Mouse (Mus musculus) adipocyte (in vitro differentiated cells): ENCODE results near the gene Tinf2.
A peak's percentile ranks its signal among the peaks of the same experiment; 100 is the strongest.

Experiments used
- DNase-seq: peaks from one replicate; pipeline ENCODE4 v3.0.0-alpha.2; 2016; ENCODE audit warnings: low spot score

Gene Tinf2

DNA sequence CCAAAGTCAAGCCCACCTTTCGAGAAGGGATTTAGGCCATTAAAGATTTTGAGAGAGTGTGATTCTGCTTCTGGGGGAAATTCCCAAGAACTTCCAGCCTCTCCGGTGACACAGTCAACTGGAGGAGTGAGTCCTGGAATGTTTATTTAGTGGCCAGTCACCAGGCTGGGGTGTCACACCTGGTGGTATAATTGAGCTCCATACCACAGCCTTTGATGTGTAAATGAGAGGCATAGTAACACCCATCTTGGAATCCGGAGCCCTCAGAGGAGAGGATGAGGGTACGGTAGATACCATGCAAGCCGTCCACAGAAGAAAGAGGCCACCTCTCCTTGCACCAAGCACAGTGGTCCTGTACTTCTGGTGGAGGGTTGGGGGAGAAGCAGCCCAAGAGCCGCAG, 21.1 kb upstream of the Tinf2 start:
- DNase-seq: no peak

DNA sequence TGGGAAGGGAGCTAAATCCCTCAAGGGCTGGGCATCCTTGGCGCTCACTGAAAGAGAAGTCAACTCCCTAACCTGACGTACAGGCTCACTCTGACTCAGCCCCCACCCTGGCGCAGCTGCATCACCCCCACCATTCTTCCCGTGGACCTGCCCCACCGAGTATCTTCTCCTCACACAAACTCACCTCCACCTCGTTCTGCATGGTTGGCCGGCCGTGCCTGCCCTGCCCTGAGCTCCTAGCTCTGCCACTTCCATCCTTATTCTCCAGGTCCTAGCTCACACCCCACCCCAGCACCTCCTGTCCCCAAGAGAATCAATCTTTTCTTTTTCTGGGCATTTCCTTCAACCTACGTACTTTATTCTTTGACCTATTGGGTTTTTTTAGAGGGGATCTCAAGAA, 19.5 kb upstream of the Tinf2 start:
- no peak for DNase-seq

DNA sequence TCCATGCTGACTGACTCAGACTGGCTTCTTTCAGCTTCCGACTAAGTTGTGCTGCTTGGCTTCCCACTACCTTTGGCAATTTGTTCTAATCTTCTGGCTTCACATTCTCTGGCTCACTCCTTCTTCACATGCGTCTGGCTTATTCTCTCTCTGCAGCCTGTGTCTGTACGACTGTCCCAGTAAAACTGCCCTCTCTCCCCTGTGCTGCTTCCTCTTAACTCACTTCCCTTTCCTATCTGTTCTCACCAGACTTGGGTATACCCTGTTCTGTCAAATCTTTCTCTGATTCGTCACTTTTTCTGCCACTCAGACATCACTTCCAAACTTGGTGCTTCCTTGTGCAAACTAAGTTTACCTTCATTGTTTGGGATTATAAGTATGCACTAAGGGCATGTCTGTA, 15.6 kb upstream of the Tinf2 start:
- DNase-seq: no peak

DNA sequence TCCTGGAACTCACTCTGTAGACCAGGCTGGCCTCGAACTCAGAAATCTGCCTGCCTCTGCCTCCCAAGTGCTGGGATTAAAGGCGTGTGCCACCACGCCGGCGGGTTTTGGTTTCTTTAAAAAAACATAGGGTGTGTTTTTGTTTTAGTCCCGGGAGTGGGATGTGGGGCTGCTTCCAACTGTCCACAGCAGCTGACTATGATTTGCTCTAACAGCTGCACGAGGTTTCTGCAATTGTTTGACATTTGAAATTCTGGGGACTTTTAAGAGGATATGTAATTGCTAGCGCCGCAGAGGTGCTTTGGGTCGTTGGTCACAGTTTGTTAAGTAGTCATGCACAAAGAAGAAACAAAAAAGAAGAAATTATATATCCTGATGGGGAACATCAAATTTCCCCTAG, 7.8 kb upstream of the Tinf2 start:
- no peak for DNase-seq

DNA sequence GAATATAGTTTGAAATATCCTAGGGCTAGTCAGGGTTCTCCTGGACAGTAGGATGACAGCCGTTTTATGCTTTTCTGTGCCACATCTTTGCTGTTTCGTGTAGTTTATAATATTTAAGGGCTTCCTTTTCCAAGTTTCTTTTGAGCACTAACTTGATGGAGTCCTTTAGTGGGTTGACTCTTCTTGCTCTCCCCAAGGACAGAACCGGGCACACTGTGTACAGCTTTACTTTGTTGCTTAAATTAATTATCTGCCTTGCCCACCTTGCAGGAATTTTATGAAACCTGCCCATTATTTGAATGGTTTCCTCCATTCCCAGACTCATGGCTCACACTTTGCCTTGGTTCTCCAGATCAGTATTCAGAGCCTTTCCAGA, 486 bp upstream of the Tinf2 start:
- no peak for DNase-seq

DNA sequence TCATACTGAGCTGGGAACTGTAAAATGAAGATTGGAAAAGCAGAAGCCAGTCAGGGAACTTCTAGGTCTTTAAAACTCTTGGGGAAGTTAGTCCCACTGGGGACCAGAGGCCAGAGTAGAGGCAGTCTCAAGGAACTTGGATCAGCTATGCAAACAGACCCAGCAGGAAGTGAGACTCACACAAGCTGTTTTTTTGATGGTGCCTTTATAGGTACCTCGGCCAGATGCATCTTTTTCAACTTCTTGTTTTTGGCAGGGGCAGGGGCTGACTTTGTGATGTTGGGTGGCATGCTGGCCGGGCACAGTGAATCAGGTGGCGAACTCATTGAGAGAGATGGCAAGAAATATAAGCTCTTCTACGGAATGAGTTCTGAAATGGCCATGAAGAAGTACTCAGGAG, 4.0 kb downstream of the Tinf2 start:
- no peak for DNase-seq

DNA sequence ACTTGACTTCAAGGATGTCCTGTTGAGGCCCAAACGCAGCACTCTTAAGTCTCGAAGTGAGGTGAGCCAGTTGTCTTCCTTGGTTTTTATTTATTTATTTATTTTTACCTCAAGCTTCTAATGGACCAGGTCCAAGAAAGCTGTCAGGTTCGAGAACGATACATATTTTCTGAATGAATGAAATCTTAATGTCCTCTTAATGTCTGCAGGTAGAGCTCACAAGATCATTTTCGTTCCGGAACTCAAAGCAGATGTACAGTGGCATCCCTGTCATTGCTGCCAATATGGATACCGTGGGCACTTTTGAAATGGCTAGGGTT, 8.9 kb downstream of the Tinf2 start:
- no peak for DNase-seq

DNA sequence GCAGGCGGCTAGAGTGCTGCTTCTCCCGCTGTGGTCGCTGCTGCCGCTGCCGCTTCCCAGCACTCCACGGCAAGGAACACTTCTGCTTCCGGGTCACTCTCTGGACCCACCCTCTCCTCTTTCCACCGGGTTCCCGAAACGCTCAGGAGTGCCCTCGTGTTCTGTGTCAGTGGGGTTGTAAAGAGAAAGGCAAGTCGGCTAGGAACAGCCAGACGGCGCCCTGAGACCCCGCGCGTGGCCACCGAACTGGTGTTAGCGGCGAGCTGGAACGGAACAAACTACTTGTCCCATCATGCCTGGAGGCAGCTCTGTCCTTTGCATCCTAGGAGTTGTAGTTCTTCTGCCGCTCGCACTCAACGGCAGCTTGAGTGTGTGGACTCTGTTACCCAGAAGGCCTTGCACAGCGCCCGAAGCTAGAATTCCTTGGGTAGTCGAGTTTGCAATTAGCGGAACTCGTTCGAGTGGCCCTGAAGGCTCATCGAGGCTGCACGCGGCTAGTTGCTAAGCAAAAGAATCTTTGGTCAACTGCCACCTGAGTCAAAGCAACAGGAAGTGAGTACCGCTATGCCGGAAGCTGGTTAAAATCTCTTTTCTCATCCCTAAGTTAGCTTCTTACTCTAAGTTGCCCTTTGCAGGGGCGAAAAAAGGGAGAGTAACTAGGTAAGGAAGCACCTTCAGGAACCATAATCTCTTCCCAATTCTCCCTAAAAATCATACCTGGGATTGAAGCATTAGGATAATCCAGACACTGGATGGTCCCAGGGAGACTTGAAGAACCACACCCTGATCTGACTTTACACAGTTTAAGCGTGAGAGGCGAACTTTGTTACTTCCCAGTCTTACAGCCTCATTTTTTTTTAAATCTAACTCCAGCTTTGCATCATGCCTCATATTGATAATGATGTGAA, 9.5 kb downstream of the Tinf2 start, which contains the start of the genes Gmpr2 and Nedd8:
Gene Gmpr2, plus strand, starts transcription at position 109 of the 908 bp plus-strand sequence.
Gene Nedd8, minus strand, starts transcription at position 292 of the 908 bp plus-strand sequence.
- peak; percentile 94 for DNase-seq

DNA sequence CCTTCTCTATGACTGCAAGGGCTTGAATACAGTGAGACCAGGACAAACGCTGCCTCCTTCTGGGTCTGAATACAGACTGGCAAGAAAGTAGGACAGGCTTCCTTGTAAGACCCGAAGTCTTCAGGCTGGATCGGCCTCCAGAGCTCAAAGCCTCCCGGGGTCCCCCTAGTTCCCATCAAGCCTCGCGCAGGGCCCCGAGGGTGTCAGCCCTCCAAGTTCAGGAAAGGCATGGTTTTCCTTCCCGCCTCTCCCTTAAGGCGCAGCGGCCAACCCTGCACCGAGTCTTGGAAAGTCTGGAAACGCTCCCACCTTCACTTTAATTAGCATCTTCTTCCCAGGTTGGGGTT, 10.2 kb downstream of the Tinf2 start:
- DNase-seq: no peak

DNA sequence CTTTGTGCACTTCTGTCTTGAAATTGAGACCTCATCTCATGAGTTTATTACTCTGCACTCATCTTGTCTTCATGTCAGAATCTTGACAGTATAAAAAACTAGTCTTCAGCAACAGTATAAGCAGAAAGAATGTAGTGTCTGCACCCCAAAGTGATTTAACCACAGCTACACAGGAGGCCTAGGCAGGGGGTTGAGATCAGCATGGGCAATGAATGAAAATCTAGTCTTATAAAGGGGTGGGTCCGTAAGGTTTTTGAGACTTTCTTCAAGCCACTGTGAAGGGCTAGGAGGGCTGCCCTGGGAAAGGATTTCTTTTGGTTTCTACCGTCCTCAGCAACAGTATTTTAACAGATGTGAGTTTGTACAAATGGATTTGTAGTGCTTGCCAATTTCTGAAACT, 21.0 kb downstream of the Tinf2 start:
- no peak for DNase-seq

DNA sequence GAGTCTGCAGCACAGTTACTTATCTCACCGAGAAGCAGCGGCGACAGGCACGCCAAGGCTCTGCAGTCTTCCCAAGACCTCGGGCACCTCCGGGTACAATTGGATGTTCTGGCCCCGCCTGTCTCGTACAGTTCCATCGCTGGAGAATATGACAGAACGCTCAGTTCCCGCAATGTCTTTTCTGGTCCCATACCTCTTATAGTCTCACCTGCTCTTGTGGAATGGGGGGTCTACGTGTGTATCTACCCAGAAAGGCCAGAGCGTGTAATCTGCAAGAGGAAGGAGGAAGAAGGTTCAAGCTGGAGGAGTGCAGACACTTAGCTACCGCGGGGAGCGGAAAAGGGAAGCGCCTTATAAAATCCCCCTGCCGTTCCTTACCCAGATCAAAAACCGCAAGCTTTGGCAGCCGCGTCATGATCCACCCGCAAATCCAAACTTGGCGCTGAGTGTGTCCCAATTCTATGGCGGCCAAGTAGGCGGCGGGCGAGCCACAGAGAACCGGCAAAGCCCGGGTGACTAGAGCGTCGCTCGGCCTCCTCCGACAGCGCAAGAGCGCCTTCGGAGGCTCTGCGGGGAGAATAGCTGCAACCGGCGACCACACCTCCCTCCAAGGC, 21.6 kb downstream of the Tinf2 start, which contains the start of gene Mdp1:
Gene Mdp1, minus strand, starts transcription at position 549 of the 614 bp plus-strand sequence.
- DNase-seq: peak; percentile 77

DNA sequence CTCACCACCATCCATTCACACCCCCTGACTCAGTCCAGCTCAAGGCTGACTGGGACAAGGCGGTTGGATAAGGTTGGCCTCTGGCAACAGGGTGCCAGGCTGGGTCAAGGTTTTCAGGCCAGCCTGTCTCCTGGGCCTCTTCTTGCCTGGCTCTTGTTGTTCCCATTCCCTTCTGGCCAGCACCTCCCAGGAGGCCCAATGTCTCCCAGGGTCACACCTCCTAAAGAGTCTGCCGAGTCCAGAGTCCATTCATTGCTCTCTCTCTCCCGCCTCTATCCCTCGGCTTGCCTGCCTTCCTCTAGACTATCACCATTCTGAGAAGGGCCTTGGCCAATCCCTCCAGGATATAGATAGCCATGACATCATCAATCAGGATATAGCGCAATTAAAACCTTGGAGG, 23.6 kb downstream of the Tinf2 start:
- no peak for DNase-seq

DNA sequence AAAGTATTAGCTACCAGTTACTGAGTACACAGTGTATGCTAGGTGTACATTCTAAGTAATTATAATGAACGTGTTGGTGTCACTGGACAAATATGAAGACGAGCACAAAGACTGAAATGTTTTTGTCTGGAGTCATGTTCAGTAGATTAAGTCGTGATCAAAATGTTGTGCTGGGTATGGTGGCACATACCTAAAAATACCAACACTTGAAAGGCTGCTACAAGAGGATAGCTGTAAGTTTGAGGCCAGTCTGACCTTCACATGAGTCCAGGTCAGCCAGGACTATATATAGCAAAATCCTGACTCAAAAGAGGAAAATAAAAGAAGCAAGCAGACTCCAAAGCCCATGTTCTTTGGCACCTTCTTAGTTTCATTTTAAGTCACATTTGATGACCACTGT, 24.7 kb downstream of the Tinf2 start:
- no peak for DNase-seq

DNA sequence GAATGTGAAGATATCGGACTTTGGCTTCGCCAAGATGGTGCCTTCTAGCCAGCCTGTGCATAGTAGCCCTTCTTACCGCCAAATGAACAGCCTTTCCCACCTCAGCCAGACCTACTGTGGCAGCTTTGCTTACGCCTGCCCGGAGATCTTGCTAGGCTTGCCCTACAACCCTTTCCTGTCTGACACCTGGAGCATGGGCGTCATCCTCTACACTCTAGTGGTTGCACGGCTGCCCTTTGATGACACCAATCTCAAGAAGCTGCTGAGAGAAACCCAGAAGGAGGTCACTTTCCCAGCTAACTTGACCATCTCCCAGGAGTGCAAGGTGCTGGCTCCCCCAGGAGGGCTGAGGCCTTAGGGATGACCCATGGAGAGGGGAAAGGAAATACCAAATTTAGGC, 30.1 kb downstream of the Tinf2 start:
- DNase-seq: no peak

DNA sequence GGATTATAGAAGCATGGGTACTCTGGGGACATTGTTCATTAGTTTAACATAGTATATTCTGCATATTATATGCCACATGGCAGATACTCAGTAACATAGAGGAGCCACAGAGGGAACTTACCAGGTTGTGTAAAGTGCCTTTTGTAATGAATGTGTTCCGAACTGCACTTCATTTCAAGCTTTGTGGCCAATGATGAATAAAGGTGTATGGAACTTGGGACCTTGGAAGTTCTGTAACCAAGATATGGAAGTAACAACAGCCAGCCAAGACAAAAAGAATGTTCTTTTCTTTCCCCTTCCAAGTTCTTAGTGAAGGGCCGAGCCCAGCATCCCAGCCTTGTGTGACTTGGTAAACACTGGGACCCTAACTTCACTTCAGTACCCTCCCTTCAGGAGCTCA, 31.7 kb downstream of the Tinf2 start, which contains the start of gene Tssk4:
Gene Tssk4, plus strand, starts transcription at position 301 of the 400 bp plus-strand sequence.
- DNase-seq: no peak

DNA sequence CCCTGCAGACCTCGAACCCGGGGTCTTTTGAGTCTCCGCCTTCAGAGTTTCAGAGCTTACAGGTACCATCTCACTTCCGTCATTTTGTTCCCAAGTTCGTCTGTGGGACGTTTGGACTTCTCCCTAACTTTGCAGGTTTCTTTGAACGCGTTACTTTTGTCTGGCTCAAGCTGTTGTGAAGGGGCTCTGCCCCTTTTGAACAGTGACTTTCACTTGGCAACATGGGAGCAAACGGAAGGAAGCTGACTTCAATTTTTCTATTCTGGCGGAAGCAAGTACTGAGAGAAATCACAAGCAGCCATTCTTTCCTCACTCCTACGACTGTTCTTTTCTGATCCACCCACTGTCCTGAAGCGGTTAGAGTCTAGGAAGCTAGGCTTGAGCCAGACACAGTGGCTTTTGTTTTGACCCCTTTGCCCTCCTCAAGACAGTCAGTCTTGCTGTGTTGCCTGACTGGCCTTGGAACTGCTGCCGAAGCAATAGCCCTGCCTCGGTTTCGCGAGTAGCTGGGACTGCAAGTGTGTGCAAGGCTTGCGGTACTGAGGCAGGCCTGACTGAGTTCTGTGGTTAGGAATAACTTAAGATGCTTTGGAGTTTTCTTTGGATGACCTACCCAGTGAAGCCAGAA, 37.2 kb downstream of the Tinf2 start:
- peak; percentile 12 for DNase-seq

DNA sequence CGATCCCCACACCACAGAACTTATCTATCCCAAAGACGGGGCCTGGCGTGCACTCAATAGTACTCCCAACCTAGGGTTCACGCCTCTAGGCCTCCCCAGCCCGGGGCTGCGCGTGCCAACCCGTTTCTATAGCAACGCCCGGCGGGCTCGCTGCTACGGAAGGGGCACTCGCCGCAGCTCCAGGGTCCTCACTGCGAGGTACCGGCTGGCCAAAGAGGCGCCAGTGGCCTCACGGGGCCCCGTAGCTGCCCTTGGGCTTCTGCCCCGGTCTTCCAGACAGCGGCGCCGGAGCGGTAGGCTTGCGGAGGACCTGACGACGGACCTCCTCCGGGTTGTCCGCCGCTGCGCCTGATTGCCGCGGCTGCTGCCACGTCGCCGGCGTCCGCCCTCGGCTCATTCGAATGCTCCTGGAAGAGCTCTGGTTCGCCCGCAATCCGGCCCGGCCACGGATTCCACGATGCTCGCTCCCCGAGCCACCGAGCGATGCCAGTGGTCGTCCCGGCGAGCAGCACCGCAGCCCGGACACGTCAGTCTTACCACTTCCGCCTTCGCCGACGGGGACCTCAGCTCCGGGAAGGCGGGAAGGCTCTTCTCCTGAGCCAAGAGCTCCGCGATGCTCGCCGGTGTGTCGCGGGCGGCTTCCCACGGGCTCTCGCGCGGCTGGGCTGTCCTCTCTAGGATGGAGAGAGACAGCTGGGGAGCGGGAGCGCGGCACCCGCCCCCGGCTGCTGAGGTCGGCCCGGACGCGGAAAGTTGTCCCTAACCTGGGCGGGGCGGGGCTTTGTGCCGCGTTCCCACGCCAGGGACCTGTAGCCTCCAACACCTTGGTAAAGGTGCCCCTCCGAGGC, 38.3 kb downstream of the Tinf2 start, which contains the start of gene Tm9sf1:
Gene Tm9sf1, minus strand, starts transcription at position 747 of the 848 bp plus-strand sequence.
- DNase-seq: peak; percentile 70

DNA sequence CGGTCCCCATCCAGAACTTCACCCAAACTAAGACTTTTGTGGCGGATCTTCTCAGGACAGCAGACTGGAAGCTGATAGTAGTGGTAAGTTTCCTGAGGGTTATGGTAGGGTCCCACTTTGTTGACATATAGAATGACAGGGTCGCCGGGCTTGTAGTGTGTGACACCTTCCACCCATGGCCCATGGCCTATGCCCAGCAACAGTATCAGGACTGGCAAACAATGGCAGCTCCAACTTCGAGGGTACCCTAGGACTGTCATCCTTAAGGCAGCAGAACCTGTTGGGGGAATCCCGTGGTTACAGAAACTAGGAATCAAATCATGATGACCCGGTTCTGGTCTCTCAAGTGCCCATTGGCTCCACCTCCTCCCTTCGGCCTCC, 39.0 kb downstream of the Tinf2 start:
- no peak for DNase-seq

DNA sequence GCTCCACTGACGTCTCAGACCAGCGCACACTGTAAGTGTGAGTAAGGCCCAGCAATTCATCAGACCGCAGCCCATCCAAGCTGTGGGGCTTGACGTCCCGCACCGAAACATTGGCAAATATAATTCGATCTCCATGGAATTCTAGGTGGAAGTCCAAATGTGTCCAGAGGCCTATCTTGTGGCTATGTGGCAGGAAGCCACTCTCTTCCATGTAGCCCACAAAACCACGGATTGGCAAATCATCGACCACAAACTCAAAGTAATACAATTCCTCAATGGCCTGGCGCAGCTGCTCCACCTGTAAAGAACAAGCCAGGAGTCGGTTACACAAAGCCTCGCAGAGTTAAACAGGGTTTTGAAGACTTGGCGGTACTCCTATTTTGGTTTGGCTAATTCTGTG, 40.3 kb downstream of the Tinf2 start:
- no peak for DNase-seq

DNA sequence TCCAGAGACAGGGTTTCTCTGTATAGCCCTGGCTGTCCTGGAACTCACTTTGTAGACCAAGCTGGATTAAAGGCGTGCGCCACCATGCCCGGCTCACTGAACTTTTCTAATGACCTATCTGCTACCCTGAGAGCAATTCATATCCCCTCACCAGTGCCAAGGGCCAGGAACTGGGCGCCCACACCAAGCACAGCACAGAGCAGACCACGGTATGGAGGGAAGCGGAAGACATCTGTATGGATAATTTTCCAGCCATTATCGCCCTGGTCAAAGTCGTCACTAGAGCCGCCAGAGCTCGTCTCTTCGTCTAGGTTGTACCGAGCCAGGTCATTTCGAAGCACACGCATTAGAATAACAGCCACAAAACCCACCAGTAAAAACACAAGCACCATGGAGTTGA, 40.8 kb downstream of the Tinf2 start:
- DNase-seq: no peak

DNA sequence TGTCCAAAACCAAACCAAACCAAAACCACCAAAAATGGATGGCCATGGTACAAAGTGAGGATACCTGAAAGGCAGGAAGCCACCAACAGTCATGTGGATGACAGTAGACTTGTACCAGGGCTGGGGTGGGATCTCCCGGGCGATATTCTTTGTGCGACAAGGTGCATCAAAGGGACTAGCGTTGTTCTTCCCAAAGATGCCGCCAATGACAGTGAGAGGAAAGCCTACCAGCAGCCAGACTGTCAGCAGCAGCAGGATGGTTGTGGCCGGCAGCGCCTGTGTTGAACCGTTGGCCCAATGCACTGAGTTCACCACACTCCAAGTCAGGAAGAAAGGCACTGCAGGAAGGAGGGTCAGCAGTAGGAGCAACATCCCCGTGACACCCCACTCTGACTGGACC, 43.8 kb downstream of the Tinf2 start, which contains the start of gene Gm49378:
Gene Gm49378, minus strand, starts transcription at position 101 of the 400 bp plus-strand sequence.
- no peak for DNase-seq

DNA sequence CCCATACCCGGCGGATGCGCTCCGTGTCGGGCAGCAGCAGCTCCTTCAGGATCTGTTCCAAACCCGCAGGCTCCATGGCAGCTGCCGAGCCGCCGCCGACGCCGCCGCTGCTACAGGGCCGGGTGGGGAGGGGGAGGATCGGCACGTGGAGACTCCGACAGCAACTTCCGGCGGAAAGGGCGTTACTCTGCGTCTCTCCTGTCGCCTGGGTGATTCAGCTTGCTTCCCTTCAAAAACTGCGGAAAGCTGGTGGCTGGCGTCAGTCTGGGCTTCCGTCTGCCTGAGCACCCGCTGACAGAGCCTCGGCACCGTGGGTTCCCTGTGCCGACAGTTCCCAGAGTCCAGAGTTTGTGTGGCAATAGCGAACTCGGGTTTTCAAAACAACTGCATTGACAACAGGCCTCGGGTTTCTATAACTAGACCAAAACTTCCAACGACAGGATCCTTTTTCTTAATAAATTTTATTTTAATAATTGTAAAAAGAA, 46.1 kb downstream of the Tinf2 start, which contains the start of gene Ipo4:
Gene Ipo4, minus strand, starts transcription at position 435 of the 485 bp plus-strand sequence.
- DNase-seq: peak; percentile 89
